19 mouse cellular contexts compared by ENCODE assay signal in genomic region chr3:95851317-95851716, GRCm38 (mm10).
"Had no signal": no experiment of that assay in that cellular context is flagged by ENCODE, and none has a peak within 500 bp of the region (broad histone marks: within the 10 kb centered on the region; RNA-seq: fewer than 3 reads in every experiment).

No protein-coding gene starts in this region.

- ATAC-seq: lung, postnatal 0 days; midbrain, embryonic 16.5 days had no signal

- H3K9me3 ChIP-seq: kidney, embryonic 15.5 days; limb, embryonic 10.5 days; limb, embryonic 13.5 days; midbrain, embryonic 12.5 days; neural tube, embryonic 13.5 days; stomach, embryonic 15.5 days had no signal

- H3K4me2 ChIP-seq: kidney, embryonic 15.5 days; limb, embryonic 13.5 days; lung, embryonic 14.5 days; midbrain, embryonic 12.5 days; neural tube, embryonic 13.5 days; stomach, embryonic 15.5 days had no signal

- DNase-seq: kidney, adult 11 months; kidney, adult 8-10 months; kidney, postnatal 10 days; kidney, postnatal 4 days; lung, embryonic 14.5 days; retina, postnatal 1 day; right cerebral cortex, postnatal 25 days; spleen, adult 18-20 months; thymus, postnatal 25 days had no signal

- H3K27ac ChIP-seq: kidney, embryonic 15.5 days; limb, embryonic 10.5 days; limb, embryonic 13.5 days; macrophage; midbrain, embryonic 12.5 days; neural tube, embryonic 13.5 days; stomach, embryonic 15.5 days had no signal

- H3K27me3 ChIP-seq: kidney, embryonic 15.5 days; limb, embryonic 13.5 days; midbrain, embryonic 12.5 days; neural tube, embryonic 13.5 days; stomach, embryonic 15.5 days had no signal

- H3K4me3 ChIP-seq: kidney, embryonic 15.5 days; limb, embryonic 10.5 days; limb, embryonic 13.5 days; midbrain, embryonic 12.5 days; myocyte; neural tube, embryonic 13.5 days; stomach, embryonic 15.5 days had no signal

- H3K9ac ChIP-seq: kidney, embryonic 15.5 days; limb, embryonic 13.5 days; lung, embryonic 14.5 days; midbrain, embryonic 12.5 days; neural tube, embryonic 13.5 days; stomach, embryonic 15.5 days had no signal
